Mouse (Mus musculus) forebrain, embryonic 15.5 days (tissue): Measurements from ENCODE around the gene Zfp335. TPM values are rescaled to one million over a fixed set of nuclear protein-coding genes. Genes with fewer than 3 reads are reported as not detected.
"Not testable (repeated sequence)": the region's sequence is repeated elsewhere in the genome, so short reads cannot be mapped to it uniquely, and the experiment has no call there.

Experiments used
- ATAC-seq: fragments of 200-750 bp; cut with Nextera tagmentation; replicated peaks from 2 replicates; pipeline ENCODE4 v1.8.0; 2017; ENCODE audit warnings: mild to moderate bottlenecking, moderate TSS enrichment, moderate library complexity
- H3K27ac ChIP-seq: fragments of 300-500 bp; sonication (generic); replicated peaks from 2 replicates; pipeline ENCODE4 v1.5.1; 2015; ENCODE audit warnings: mild to moderate bottlenecking, inconsistent platforms
- H3K27me3 ChIP-seq: fragments of 300-500 bp; sonication (generic); 2 replicates; pipeline ENCODE4 v1.6.1; 2015; ENCODE audit warnings: inconsistent platforms
- H3K36me3 ChIP-seq: fragments of 300-500 bp; sonication (generic); 2 replicates; pipeline ENCODE4 v1.6.1; 2015; ENCODE audit warnings: mild to moderate bottlenecking, inconsistent platforms
- H3K4me1 ChIP-seq: fragments of 300-500 bp; sonication (generic); 2 replicates; pipeline ENCODE4 v1.6.1; 2015; ENCODE audit warnings: inconsistent platforms
- H3K4me2 ChIP-seq: fragments of 300-500 bp; sonication (generic); replicated peaks from 2 replicates; pipeline ENCODE4 v1.6.1; 2015; ENCODE audit warnings: mild to moderate bottlenecking, inconsistent platforms
- H3K4me3 ChIP-seq: fragments of 300-500 bp; sonication (generic); 2 replicates; pipeline ENCODE4 v1.5.1; 2015; ENCODE audit warnings: mild to moderate bottlenecking, inconsistent platforms
- H3K9ac ChIP-seq: fragments of 300-500 bp; sonication (generic); replicated peaks from 2 replicates; pipeline ENCODE4 v1.6.1; 2015; ENCODE audit warnings: mild to moderate bottlenecking, inconsistent platforms
- H3K9me3 ChIP-seq: fragments of 300-500 bp; sonication (generic); 2 replicates; pipeline ENCODE4 v1.6.1; 2016; ENCODE audit warnings: inconsistent platforms
- WGBS: fragments of 180-500 bp; shearing (Covaris S2); methylation state at CpG from one replicate; pipeline ENCODE4 v1.1.7; 2015; ENCODE audit warnings: mixed read lengths; 5-methylcytosine and 5-hydroxymethylcytosine counted together
- polyA plus RNA-seq: library from polyadenylated mRNA; unstranded; fragments of >200 nt; fragmentation: Nextera tagmentation; extraction: Ambion mirVana; gene quantifications from 2 replicates; pipeline ENCODE4 v1.2.1, GENCODE M21; 2015

Zfp335 gene
- polyA plus RNA-seq, 1 experiment from 2014 or later = 15.7 TPM

DNA sequence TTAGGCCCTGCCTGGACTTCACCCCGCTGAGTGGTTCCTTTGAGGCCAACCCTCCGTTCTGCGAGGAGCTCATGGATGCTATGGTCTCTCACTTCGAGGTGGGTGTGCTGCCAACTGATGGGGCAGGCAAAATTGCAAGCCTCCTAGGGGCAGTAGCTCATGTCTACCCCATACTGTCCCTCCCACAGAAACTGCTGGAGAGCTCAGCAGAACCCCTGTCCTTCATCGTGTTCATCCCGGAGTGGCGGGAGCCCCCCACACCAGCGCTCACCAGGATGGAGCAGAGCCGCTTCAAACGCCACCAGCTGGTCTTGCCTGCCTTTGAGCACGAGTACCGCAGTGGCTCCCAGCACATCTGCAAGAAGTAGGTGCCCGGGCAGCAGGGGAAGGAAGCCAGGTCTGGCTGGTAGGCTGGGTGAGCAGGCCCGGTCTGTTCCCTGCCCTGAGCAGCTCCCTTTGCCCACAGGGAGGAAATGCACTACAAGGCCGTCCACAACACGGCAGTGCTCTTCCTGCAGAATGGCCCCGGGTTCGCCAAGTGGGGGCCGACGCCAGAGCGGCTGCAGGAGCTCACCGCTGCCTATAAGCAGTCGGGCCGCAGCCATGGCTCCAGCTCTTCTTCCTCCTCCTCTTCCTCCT lies 21.0 kb downstream of the Zfp335 start:
- no peak for ATAC-seq
- no peak overlapping the region for H3K4me2 ChIP-seq
- no peak overlapping the region for H3K9ac ChIP-seq
- 90% methylated on average over 24 of the region's 24 CpGs for WGBS
- no peaks in the 10 kb centered on the region for H3K27me3 ChIP-seq
- peaks cover 99% of the 10 kb centered on the region for H3K36me3 ChIP-seq
- no peak overlapping the region for H3K27ac ChIP-seq
- H3K4me1 ChIP-seq = peaks cover 5% of the 10 kb centered on the region
- H3K4me3 ChIP-seq = no peak overlapping the region
- H3K9me3 ChIP-seq = no peaks in the 10 kb centered on the region

DNA sequence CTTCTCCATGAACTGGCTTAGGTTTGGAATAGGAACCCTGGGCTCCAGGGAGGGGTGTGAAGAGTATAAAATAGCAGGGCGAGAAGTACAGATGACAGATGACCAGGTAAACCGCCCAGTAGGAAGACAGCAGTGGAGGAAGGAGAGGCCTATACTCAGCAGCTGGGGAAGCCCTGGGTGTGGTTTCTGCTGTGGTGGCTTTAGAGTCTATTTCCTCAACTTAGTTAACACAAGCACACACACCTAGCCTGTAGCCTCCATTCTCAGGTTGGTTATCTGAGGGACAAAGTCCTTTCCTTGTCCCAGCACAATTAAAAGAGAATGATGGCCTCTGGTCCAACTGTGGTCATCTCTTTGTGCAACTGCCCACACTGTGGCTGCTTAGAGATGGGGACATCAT lies 21.6 kb downstream of the Zfp335 start:
- Histone ChIP-seq H3K4me1 (peaks cover 7% of the 10 kb centered on the region), H3K4me2 (no peak overlapping the region), H3K27me3 (no peaks in the 10 kb centered on the region), H3K36me3 (peaks cover 99% of the 10 kb centered on the region), H3K4me3 (no peak overlapping the region), H3K9me3 (no peaks in the 10 kb centered on the region), H3K27ac (no peak overlapping the region), H3K9ac (no peak overlapping the region)
- WGBS = 99% methylated on average over 2 of the region's 2 CpGs
- no peak for ATAC-seq

DNA sequence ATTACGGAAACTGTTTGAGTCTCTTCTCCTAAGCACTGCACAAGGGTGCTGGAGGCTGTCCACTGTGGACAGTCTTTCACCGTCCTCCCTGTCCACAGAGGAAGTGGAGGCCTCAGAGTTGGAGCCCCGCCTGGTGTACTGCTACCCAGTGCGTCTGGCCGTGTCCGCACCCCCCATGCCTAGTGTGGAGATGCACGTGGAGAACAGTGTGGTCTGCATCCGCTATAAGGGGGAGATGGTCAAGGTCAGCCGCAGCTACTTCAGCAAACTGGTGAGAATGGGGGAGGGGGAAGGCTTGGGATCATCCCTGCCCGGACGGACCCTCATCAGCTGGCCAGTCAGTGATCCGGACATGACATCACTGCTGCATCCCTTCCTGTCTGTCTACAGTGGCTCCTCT lies 22.6 kb downstream of the Zfp335 start:
- Histone ChIP-seq H3K27me3 (no peaks in the 10 kb centered on the region), H3K9ac (no peak overlapping the region), H3K27ac (no peak overlapping the region), H3K4me2 (no peak overlapping the region), H3K4me3 (no peak overlapping the region), H3K9me3 (no peaks in the 10 kb centered on the region), H3K36me3 (peaks cover 99% of the 10 kb centered on the region), H3K4me1 (peaks cover 7% of the 10 kb centered on the region)
- ATAC-seq = no peak
- 91% methylated on average over 12 of the region's 12 CpGs for WGBS

DNA sequence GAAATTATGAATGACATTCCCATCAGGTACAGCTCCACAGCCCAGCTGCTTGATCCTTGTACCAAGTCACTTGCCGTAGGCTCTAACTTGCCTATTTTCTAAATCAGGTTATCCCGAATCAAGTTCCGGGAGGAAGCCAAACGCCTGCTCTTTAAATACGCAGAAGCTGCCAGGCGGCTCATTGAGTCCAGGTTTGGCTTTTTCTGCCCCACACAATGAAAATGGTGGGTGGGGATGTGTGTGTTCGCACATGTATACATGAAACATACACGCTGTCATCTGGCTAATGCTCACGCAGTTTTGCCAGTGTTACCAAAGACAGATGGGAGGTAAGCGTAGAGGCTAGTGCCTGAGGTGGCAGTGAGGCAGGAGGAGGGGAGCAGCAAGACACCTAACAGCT lies 24.9 kb downstream of the Zfp335 start:
- peaks cover 12% of the 10 kb centered on the region for H3K4me1 ChIP-seq
- H3K4me3 ChIP-seq = no peak overlapping the region
- H3K36me3 ChIP-seq = peaks cover 89% of the 10 kb centered on the region
- no peak for ATAC-seq
- no peak overlapping the region for H3K9ac ChIP-seq
- 92% methylated on average over 10 of the region's 10 CpGs for WGBS
- H3K27me3 ChIP-seq = no peaks in the 10 kb centered on the region
- no peaks in the 10 kb centered on the region for H3K9me3 ChIP-seq
- H3K4me2 ChIP-seq = no peak overlapping the region
- H3K27ac ChIP-seq = peak overlapping the region; percentile 39; the same call in 1 of the 2 replicates

DNA sequence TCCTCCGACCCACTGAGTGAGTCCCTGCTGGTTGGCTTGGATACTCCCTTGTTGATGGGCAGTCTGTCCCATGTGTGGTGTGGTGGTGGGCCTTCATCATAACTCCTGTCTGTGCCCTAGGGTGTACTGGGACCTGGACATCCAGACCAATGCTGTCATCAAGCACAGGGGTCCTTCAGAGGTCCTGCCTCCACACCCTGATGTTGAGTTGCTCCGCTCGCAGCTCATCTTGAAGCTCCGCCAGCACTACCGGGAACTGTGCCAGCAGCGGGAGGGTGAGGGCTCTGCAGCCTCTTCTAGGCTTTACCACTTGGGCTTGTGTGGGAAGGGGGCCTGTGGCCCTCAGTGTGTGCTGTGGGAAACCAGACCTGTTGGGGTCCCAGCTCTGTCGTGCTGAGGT lies 25.8 kb downstream of the Zfp335 start:
- Histone ChIP-seq H3K4me1 (peaks cover 16% of the 10 kb centered on the region), H3K9me3 (no peaks in the 10 kb centered on the region), H3K4me2 (no peak overlapping the region), H3K27me3 (no peaks in the 10 kb centered on the region), H3K9ac (no peak overlapping the region), H3K27ac (peak overlapping the region; percentile 39), H3K36me3 (peaks cover 81% of the 10 kb centered on the region), H3K4me3 (no peak overlapping the region)
- 52% methylated on average over 7 of the region's 7 CpGs for WGBS
- ATAC-seq = no peak

DNA sequence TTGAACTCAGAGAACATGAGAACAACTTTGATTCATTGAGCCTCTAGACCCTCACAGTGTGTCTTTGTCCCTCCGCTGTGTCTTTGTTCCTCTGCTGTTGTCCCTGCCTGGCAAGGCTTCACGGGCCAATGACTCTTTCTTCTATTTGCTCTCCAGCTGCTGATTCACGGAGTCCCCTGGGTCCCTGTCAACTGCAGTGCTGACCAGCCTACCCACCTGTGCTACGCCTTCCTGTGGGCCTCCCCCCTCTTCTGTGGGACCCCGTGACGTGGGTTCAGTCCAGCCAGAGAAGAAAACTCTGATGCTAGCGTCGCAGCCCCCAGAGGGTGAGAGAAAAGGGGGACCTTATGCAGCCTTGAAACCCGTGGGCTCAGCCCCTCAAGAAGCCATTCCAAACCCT lies 28.9 kb downstream of the Zfp335 start:
- no peak overlapping the region; the same call in 1 of the 2 replicates for H3K27ac ChIP-seq
- no peaks in the 10 kb centered on the region for H3K9me3 ChIP-seq
- H3K4me1 ChIP-seq = peaks cover 33% of the 10 kb centered on the region
- no peaks in the 10 kb centered on the region for H3K27me3 ChIP-seq
- no peak overlapping the region for H3K4me2 ChIP-seq
- peaks cover 49% of the 10 kb centered on the region for H3K36me3 ChIP-seq
- no peak overlapping the region for H3K4me3 ChIP-seq
- 35% methylated on average over 9 of the region's 9 CpGs for WGBS
- H3K9ac ChIP-seq = 0 out of 2 replicates have a peak overlapping the region, but pooled peaks have one; percentile 3
- no peak for ATAC-seq

DNA sequence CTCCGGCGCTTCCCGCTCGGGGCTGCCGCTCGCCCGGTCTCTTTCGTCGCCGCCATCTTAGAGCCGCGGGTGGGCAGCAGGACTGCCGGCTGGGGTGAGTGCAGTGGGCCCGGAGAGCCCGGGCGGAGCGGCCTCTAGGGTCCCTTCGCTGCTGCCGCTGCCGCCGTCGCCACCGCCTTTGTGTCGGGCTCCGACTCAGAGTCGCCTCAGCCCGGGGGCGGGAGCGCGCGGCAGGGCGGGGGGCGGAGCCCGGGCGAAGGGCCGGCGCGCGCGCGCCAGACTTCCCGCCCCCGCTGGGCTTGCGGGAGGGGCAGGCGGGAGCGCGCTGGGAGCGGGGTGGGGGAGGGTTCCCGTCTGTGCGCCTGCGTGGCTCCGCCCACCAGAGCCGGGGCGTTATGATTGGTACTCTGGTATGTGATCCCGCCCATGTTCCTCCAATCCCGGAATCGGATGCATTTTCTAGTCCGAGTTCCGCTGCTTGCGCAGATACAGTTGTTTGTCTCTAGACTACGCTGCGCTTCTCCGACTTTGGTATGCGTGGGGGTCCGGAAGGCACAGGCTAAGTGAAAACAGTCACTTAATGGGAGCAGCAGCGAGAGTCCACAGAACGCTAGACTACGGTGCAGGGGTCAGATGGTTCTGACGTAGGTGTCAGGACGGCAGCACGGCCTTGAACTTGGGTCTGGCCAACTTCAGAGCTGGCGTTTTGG lies 31.8 kb downstream of the Zfp335 start:
- peak; percentile 90 for ATAC-seq
- Histone ChIP-seq H3K9me3 (no peaks in the 10 kb centered on the region), H3K36me3 (peaks cover 20% of the 10 kb centered on the region), H3K9ac (peak overlapping the region; percentile 100), H3K27me3 (no peaks in the 10 kb centered on the region), H3K4me3 (peak overlapping the region; percentile 93), H3K4me1 (peaks cover 26% of the 10 kb centered on the region), H3K27ac (peak overlapping the region; percentile 100), H3K4me2 (peak overlapping the region; percentile 97)
- under 1% methylated on average over 72 of the region's 72 CpGs for WGBS

DNA sequence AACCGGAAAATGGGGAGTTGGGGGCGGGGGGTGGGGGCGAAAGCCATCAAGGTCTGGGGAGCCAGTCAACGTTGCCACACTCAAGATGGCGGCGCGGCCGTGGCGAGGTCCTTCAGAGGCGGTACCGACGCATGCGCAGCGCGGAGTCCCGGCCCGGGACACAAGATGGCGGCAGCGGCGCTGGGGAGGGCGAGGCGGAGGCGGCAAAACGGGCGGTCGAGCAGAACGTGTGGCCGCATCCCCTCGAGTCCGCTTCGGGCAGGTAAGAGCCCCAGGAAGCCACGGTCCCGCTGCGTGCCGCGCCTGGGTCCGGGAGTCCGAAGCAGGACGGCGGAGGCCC lies 32.4 kb downstream of the Zfp335 start, which contains the start of gene Pcif1:
Pcif1 (plus strand) TSS at position 77 of the 340 bp plus-strand sequence.
- peak; percentile 88 for ATAC-seq
- Histone ChIP-seq H3K4me3 (peak within 1 kb of the TSS; percentile 93), H3K9me3 (no peaks in the 10 kb centered on the region), H3K27ac (peak within 1 kb of the TSS; percentile 100), H3K9ac (peak within 1 kb of the TSS; percentile 100), H3K27me3 (no peaks in the 10 kb centered on the region), H3K36me3 (peaks cover 16% of the 10 kb centered on the region), H3K4me2 (peak within 1 kb of the TSS; percentile 97), H3K4me1 (peaks cover 26% of the 10 kb centered on the region)
- under 1% methylated on average over 40 of the region's 40 CpGs for WGBS

DNA sequence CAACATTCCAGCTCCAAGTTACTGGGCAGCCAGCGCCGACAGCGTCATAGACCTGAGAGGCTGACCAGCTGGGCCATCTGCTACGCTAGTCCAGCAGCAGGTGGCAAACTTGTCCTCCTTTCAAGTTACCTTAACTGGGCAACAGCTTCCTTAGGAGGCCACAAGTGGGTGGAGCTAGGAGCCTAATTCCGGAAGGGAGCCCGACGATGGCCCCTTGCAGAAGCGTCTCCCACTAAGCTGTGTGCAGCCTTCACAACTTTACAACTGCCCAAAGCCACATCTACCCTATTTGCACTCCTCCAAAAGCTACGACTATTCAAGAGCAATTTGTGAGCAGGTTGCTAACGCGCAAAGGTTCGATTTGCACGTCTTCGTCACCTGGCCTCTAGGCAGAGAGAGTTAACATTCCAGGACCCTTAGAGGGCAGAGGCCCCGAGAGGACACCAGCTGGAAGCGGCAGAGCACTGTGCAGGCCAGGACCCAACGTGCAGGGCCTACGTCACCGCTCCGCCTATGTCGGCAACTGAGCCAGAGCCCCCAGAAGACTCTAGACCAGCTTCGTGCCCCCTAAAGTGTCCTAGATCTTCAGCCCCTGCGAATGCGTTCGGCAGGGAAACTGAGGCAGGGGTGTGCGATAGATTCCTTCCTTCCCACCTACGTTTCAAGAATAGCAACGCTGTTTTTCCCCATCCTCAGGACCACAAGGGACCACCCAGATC lies 32.9 kb downstream of the Zfp335 start:
- peak overlapping the region; percentile 93 for H3K4me3 ChIP-seq

DNA sequence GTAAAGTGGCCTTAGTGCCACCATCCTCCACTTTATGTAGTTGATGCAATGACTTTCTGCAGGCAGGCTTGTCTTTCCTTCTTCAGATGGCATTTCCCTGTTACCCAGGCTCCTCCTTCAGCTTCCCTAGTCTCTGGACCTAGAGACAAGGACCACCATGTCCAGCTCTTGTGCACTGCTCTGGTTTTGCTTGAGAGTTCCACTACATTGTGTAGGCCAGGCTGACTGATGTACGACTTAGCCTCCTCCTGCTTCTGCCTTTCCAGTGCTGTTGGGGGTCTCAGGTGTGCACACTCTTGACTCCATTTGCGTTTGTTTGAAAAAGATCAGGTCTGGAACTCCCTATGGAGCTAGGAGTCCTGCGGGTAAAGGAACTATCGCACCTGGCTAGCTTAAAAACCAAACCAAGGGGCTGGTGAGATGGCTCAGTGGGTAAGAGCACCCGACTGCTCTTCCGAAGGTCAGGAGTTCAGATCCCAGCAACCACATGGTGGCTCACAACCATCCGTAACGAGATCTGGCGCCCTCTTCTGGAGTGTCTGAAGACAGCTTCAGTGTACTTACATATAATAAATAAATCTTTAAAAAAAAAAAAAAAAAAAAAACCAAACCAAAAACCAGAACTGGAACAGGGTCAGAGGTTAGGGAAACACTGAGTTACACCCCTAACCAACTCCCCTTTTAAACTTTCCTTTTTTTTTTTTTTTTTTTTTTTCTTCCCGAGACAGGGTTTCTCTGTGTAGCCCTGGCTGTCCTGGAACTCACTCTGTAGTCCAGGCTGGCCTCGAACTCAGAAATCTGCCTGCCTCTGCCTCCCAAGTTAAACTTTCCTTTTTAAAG lies 34.0 kb downstream of the Zfp335 start:
- H3K9ac ChIP-seq, H3K9me3 ChIP-seq, H3K36me3 ChIP-seq, ATAC-seq, H3K27me3 ChIP-seq: not testable (repeated sequence)
- Histone ChIP-seq H3K4me2 (peak overlapping the region; percentile 97; the same call in 1 of the 2 replicates), H3K4me3 (peak overlapping the region; percentile 93; the same call in 1 of the 2 replicates), H3K4me1 (peaks cover 24% of the 10 kb centered on the region), H3K27ac (peak overlapping the region; percentile 100; the same call in 1 of the 2 replicates)
- 73% methylated on average over 11 of the region's 11 CpGs for WGBS

More for the DNA sequence above, 32.9 kb downstream of the Zfp335 start:
- Histone ChIP-seq H3K36me3 (peaks cover 11% of the 10 kb centered on the region), H3K4me1 (peaks cover 26% of the 10 kb centered on the region), H3K27me3 (no peaks in the 10 kb centered on the region), H3K27ac (peak overlapping the region; percentile 100), H3K9ac (peak overlapping the region; percentile 100), H3K4me2 (peak overlapping the region; percentile 97), H3K9me3 (no peaks in the 10 kb centered on the region)
- peak; percentile 47 for ATAC-seq
- WGBS = 2% methylated on average over 28 of the region's 28 CpGs

DNA sequence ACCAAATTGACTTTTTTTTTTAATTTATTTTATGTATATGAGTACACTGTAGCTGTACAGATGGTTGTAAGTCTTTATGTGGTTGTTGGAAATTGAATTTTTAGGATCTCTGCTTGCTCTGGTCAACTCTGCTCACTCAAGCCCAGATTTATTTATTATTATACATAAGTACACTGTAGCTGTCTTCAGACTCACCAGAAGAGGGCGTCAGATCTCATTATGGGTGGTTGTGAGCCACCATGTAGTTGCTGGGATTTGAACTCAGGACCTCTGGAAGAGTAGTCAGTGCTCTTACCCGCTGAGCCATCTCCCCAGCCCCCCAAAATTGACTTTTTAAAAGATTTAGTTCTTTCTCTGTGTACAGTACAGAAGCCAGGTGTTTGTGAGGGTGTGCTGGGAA lies 35.9 kb downstream of the Zfp335 start:
- not testable (repeated sequence) for H3K27me3 ChIP-seq, H3K4me3 ChIP-seq, H3K36me3 ChIP-seq, ATAC-seq, H3K27ac ChIP-seq, H3K9me3 ChIP-seq, H3K9ac ChIP-seq, H3K4me2 ChIP-seq
- WGBS = 57% methylated on average over 2 of the region's 2 CpGs
- H3K4me1 ChIP-seq = peaks cover 16% of the 10 kb centered on the region
